Mouse (Mus musculus): ENCODE measurements around the gene Inka2.

DNA sequence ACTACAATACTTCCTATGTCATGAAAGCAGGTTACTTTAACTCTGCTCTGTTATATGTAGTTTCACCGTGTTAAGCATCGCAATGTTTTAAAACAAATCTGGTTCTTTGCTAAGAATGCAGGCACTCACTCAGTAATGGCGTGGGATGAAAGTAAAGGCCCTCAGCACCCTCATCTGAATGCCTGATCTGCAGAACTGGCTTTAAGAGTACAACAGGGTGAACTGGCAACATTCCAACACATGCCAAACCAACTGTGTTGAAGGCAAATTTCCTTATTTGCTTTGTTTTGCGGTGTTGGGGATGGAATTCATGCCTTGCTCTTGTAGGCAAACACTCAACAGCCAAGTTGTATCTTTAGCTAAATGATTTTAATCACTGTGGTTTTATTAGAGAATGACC lies 29.1 kb downstream of the Inka2 start:
- TF ChIP-seq CTCF (conservative IDR thresholded peaks at IDR 0.05 in 1 of 2, IDR thresholded peaks at IDR 0.05 in 1 of 2; ENCODE audit: low read depth in 2 of 2, low read length in 2 of 2), result no peak
- TF ChIP-seq MXI1 (IDR thresholded peaks at IDR 0.05; ENCODE audit: low read depth, low read length), result no peak
- TF ChIP-seq USF1 (IDR thresholded peaks at IDR 0.05; ENCODE audit: low read depth, low read length), result no peak
- TF ChIP-seq TCF12 (IDR thresholded peaks at IDR 0.05; ENCODE audit: low read depth, low read length), result no peak
- TF ChIP-seq MYC (IDR thresholded peaks at IDR 0.05; ENCODE audit: low read depth, low read length), result no peak
- TF ChIP-seq ZC3H11A (IDR thresholded peaks at IDR 0.05; ENCODE audit: low read depth, low read length), result no peak
- no peak for TF ChIP-seq NELFE (IDR thresholded peaks at IDR 0.05; ENCODE audit: low read depth, low read length)
- no peak for TF ChIP-seq POLR2AphosphoS2 (IDR thresholded peaks at IDR 0.05; ENCODE audit: low read depth, low read length)
- TF ChIP-seq HCFC1 (IDR thresholded peaks at IDR 0.05; ENCODE audit: low read depth, low read length), result no peak
- TF ChIP-seq E2F4 (IDR thresholded peaks at IDR 0.05; ENCODE audit: insufficient replicate concordance, low read depth, low read length), result no peak
- no peak for TF ChIP-seq ZNF384 (IDR thresholded peaks at IDR 0.05; ENCODE audit: low read depth, low read length)
